ENCODE assay signal across 21 mouse cellular contexts in the genomic region with DNA sequence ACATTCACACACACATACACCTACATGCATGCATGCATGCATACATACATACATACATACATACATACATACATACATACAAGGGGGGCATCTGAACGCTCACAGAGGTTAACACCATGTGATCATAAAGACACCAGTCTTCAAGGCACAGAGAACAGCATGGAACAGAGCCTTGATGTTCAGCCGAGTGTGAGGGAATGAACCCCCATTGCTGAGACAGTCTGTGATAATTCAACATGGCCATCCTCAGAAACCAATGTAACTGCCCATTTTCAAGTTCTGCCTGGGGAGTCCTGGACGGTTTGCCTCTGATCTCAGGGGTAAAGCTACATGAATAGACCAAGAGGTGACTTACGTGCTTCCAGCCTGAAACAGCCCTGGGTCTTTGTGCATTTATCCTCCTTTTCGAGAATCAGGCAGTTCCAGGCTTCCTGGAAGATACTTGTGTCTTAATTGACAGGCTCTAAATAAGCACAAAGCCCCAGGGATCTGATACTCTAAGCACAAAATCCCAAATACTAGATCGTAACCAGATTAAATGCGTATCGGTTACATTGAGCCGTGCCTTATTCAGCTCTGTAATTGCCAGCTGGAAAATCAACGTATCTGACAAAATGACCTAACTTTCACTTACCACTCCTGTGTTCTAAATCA.
DNase-seq lines count a peak whose midpoint lies in the region; ATAC-seq lines count a peak whose summit lies in the region.
"Had no signal": no experiment of that assay in that cellular context is flagged by ENCODE, and none has a peak within 500 bp of the region (broad histone marks: within the 10 kb centered on the region; RNA-seq: fewer than 3 reads in every experiment).

No protein-coding gene starts in this region.

- WGBS in hindbrain, embryonic 10.5 days = 74% methylated on average over 10 of the region's 10 CpGs
- WGBS in hindbrain, embryonic 14.5 days = 44% methylated on average over 10 of the region's 10 CpGs
- 74% methylated on average over 10 of the region's 10 CpGs for WGBS in limb, embryonic 11.5 days

- H3K36me3 ChIP-seq in hindbrain, embryonic 10.5 days = no peaks in the 10 kb centered on the region
- no peaks in the 10 kb centered on the region for H3K36me3 ChIP-seq in hindbrain, embryonic 14.5 days (replicated peaks; ENCODE audit: control insufficient read depth, insufficient read depth)
- H3K36me3 ChIP-seq in limb, embryonic 11.5 days (ENCODE audit: control insufficient read depth, insufficient read depth, low read length) = no peaks in the 10 kb centered on the region
- H3K36me3 ChIP-seq: intestine, embryonic 15.5 days; kidney, embryonic 15.5 days; liver, embryonic 15.5 days had no signal

- intact Hi-C loops in heart, postnatal 10 days (cut with DNase I) = no loop called here

- H3K4me1 ChIP-seq in hindbrain, embryonic 10.5 days (replicated peaks) = peaks cover 53% of the 10 kb centered on the region
- peaks cover 20% of the 10 kb centered on the region for H3K4me1 ChIP-seq in hindbrain, embryonic 14.5 days (replicated peaks; ENCODE audit: control insufficient read depth, insufficient read depth, low read length)
- peaks cover 37% of the 10 kb centered on the region for H3K4me1 ChIP-seq in limb, embryonic 11.5 days (ENCODE audit: control insufficient read depth, insufficient read depth, low read length)

- no peak overlapping the region for H3K9ac ChIP-seq in hindbrain, embryonic 14.5 days
- H3K9ac ChIP-seq in limb, embryonic 11.5 days (ENCODE audit: low read length) = no peak overlapping the region
- H3K9ac ChIP-seq: intestine, embryonic 15.5 days; kidney, embryonic 15.5 days; liver, embryonic 15.5 days had no signal

- DNase-seq in hindbrain, embryonic 10.5 days (ENCODE audit: low spot score) = no peak
- DNase-seq in hindbrain, embryonic 14.5 days (ENCODE audit: low spot score) = no peak
- DNase-seq in retina, postnatal 1 day = peak; percentile 24
- no peak for DNase-seq in retina, embryonic 14.5 days (ENCODE audit: low spot score)
- no peak for DNase-seq in limb, embryonic 11.5 days (ENCODE audit: low spot score)
- DNase-seq in layer of hippocampus, postnatal 10 days (ENCODE audit: low spot score in 2 of 2) = no peak
- no peak for DNase-seq in heart, postnatal 10 days
- DNase-seq: adrenal gland, postnatal 25 days; cerebellum, adult 8-10 months; gastrocnemius, postnatal 36 days; heart, postnatal 36 days; left cerebral cortex, postnatal 4 days; right cerebral cortex, adult 18-20 months; thymus, postnatal 36 days had no signal

- H3K9me3 ChIP-seq in hindbrain, embryonic 10.5 days = no peaks in the 10 kb centered on the region
- no peaks in the 10 kb centered on the region for H3K9me3 ChIP-seq in hindbrain, embryonic 14.5 days (ENCODE audit: control insufficient read depth, low read length)
- H3K9me3 ChIP-seq in limb, embryonic 11.5 days (ENCODE audit: control insufficient read depth, low read length) = no peaks in the 10 kb centered on the region
- H3K9me3 ChIP-seq: intestine, embryonic 15.5 days; kidney, embryonic 15.5 days; liver, embryonic 15.5 days had no signal

- ATAC-seq in hindbrain, embryonic 14.5 days (ENCODE audit: low FRiP score) = no peak
- no peak for ATAC-seq in limb, embryonic 11.5 days (ENCODE audit: insufficient number of reproducible peaks, low FRiP score, low TSS enrichment, low read depth)
- ATAC-seq: activated CD4-positive, CD25-positive, alpha-beta regulatory T cell, adult 4 months; intestine, embryonic 15.5 days; lung, postnatal 0 days; Patski had no signal

- peak overlapping the region; percentile 57; the same call in 1 of the 2 replicates for H3K27ac ChIP-seq in hindbrain, embryonic 10.5 days
- no peak overlapping the region for H3K27ac ChIP-seq in hindbrain, embryonic 14.5 days
- H3K27ac ChIP-seq in limb, embryonic 11.5 days (replicated peaks; ENCODE audit: low read depth, low read length) = 0 out of 2 replicates have a peak overlapping the region, but pooled peaks have one; percentile 4
- H3K27ac ChIP-seq: intestine, embryonic 15.5 days; liver, embryonic 15.5 days had no signal

- H3K27me3 ChIP-seq in hindbrain, embryonic 10.5 days (ENCODE audit: insufficient read depth, poor library complexity, severe bottlenecking) = peaks cover 20% of the 10 kb centered on the region
- H3K27me3 ChIP-seq in hindbrain, embryonic 14.5 days (ENCODE audit: control insufficient read depth, insufficient read depth, low read length) = no peaks in the 10 kb centered on the region
- H3K27me3 ChIP-seq in limb, embryonic 11.5 days (ENCODE audit: control insufficient read depth, insufficient read depth, low read length) = no peaks in the 10 kb centered on the region
- H3K27me3 ChIP-seq: intestine, embryonic 15.5 days; Patski had no signal

- no peak overlapping the region for H3K4me2 ChIP-seq in hindbrain, embryonic 14.5 days (replicated peaks)
- H3K4me2 ChIP-seq in limb, embryonic 11.5 days (ENCODE audit: low read depth, severe bottlenecking) = no peak overlapping the region
- H3K4me2 ChIP-seq: heart, embryonic 11.5 days; intestine, embryonic 15.5 days; kidney, embryonic 15.5 days; liver, embryonic 15.5 days had no signal

- H3K4me3 ChIP-seq in hindbrain, embryonic 10.5 days = no peak overlapping the region
- no peak overlapping the region for H3K4me3 ChIP-seq in hindbrain, embryonic 14.5 days (replicated peaks; ENCODE audit: low read length)
- H3K4me3 ChIP-seq in limb, embryonic 11.5 days (ENCODE audit: low read depth, low read length) = no peak overlapping the region
- H3K4me3 ChIP-seq: intestine, embryonic 15.5 days; kidney, embryonic 15.5 days; liver, embryonic 15.5 days had no signal
